Mouse (Mus musculus) brain, adult 10 weeks (tissue): ENCODE results near the gene Rab34. TPM values are rescaled to one million over a fixed set of nuclear protein-coding genes. Genes with fewer than 3 reads are reported as not detected.

ENCODE experiments used
- polyA plus RNA-seq: library from polyadenylated mRNA; stranded (reverse); fragments of 350-450 nt; fragmentation: Illumina TruSeq; extraction: RNeasy Lipid Tissue Mini Kit (QIAGEN cat#74804); gene quantifications from one replicate; pipeline ENCODE4 v1.2.3, GENCODE M21; 2015; ENCODE audit warnings: low read depth, low replicate concordance

Gene Rab34
- polyA plus RNA-seq: 20.4 TPM

DNA sequence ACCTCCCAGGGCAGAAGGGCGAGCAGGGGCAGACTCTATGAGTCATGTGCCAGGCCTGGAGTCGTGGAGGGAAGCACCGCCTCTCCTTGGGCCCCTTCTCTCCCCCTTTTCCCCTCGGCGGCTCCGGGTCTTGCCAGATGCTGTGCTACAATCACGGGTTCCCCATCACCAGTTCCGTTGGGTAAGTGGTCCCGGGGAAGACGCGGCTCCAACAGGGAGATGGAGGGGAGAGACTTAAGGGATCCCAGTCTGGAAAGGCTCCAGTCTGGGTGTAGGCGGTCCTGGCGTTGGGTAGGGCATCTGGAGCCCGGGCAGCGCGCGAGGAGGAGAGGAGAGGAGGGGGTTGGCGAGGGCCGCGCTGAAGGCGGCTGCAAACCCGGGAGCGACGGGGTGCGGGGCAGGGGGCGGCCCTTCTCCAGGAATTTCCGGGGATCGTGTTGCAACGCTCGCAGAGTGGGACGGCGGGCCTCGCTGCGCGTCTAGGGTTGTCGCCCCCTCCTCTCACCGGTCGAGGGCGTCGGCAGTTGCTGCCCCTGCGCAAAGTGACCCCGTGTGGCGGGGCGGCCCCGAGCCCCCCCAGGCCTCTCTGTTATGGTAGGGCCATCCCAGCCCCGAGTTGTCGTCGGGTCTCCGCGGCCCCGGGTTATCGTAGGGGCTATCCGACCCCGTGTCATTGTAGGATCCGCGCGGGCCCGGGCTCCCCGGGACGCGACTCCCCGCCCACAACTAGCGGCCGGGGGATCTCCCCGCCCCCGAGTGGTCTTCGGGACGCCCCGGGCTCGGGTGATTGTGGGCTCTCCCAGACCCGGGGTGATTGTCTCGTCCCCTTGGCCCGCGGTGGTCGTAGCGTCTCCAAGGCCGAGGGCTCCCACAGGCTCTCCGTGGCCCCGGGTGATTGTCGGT, at the start of gene Rab34:
Gene Rab34, plus strand, starts transcription at position 100 of the 903 bp plus-strand sequence.

DNA sequence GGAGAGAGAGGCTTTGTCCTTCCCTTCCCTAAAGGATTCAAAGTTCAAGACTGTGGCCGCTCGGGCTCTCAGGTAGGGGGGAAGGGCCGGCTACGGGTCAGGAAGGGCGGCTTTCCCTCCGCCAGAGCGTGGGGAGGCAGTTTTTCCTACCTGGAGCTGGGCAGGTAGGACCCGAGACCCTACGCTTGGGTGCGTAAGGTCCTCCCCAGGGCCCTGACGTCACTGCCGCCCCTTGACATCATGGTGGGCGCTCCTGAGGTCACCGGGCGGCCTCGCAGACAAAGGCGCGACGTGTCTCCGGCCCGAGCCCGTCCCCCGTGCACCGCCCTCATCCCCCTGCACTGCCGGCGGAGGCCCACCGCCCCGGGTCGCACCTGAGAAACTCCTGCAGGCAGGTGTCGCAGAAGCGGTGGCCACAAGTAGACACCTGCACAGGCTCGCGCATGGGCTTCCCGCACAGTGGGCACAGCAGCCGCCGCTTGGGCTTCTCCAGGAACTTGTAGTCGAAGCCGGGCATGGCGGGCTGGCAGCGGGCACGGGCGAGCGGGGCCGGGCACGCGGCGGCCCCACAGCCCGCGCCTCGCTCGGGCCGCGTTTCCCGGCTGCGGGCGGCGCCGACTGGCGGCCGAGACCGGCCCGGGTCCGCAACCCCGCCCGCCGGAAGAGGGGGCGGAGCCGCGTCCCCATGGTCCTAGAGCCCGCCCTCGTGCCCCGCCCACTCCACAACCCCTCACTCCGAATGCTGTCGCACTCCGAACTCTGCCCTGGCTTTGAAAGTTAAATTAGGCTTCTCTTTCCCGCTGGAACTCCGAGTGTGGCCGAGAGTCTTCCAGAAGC, 23.1 kb upstream of the Rab34 start, which contains the start of gene Traf4:
Gene Traf4, minus strand, starts transcription at position 666 of the 837 bp plus-strand sequence.

DNA sequence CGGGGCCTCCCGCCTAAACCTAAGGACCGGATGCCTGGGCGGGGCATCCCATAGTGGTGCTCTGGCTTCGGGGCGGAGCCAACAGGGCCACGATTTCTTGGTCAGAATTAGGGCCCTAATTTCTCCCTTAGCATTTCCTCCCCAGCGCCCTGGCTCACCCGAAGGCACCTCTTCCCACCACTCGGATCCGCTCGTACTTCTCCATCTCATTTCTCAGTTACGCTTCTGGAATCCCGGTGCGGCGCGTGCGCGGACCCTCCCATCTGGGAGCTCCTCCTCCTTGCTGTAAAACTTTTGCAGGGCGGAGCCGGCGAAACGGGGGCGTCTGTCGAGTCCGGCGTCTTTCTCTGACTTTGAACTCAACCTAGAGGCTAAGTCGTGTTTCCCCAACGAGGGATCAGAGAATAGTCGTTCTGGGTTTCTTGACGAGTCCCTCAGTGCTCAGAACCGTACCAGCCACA, 11.8 kb upstream of the Rab34 start, which contains the start of the genes Nek8 and Tlcd1:
Gene Nek8, minus strand, starts transcription at position 274 of the 461 bp plus-strand sequence.
Gene Tlcd1, plus strand, starts transcription at position 310 of the 461 bp plus-strand sequence.

DNA sequence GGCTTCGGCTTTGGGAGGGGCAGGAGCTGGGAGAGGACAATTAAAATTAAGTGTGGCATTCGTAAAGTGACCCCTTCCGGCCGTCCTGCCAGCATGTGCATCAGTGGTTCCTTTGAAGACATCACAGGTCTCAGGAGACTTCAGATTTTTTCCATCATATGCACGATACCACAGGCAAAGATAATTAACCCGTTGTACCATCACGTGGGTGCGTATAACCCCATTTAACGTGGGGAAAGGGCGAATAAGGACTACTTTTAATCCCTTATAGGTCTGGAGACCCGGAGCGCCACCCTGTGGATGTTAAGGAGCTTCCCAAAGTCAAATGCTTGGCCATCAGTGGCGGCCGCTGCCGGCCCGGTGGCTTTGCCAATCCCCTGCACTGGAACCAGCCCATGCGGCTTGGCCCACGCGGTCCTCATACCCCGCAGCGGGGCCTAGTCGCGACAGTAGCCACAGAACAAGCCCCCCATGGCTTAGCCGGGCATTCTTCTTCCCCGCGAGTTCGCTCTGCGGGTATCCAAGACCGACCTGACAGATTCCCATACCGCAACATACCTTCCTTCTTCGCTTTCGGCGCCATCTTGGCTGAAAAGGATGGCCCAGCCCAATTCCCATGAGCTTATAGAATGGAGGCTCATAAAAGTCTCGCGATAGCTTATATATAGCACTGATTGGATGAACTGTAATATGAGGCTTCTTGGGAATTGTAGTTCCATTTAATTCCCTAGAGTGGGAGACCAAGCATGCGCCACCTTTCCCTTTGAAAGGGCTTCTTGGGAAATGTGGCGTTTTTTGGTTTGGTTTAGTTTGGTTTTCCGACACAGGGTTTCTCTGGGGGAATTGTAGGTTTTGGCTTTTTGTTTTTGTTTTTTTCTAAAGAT, 5.0 kb upstream of the Rab34 start, which contains the start of gene Rpl23a:
Gene Rpl23a, minus strand, starts transcription at position 624 of the 884 bp plus-strand sequence.

DNA sequence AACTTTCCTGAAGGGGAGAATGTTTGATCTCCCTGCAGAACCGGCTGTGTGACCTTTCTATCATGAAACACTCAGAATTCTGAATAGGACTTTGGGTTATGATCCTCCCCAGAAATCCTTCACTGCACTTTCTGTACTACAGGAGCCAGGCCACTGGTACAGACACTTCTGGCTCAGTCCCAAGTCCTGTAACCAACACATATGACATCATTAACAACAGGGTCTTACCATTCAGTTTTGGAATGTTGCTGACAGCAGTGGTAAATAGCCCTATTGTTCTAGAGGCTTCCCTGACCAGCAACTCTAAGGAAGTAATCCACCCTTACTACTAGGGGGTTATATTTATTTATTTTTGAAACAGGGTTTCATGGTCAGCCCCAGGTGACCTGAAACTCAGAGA, 4.9 kb downstream of the Rab34 start, which contains the start of gene Proca1:
Gene Proca1, plus strand, starts transcription at position 280 of the 400 bp plus-strand sequence.

Other genes with a start within 250 kb of the Rab34 start
- 33.7 TPM for gene Phf12, start 205.7 kb upstream of the Rab34 start, polyA plus RNA-seq
- 9.1 TPM for gene Dhrs13, start 156.2 kb upstream of the Rab34 start, polyA plus RNA-seq
- gene Flot2, start 150.5 kb upstream of the Rab34 start, polyA plus RNA-seq: 96.3 TPM
- gene Eral1, start 108.0 kb upstream of the Rab34 start, polyA plus RNA-seq: 19.6 TPM
- gene Fam222b, start 93.8 kb upstream of the Rab34 start, polyA plus RNA-seq: 20.0 TPM
- gene Traf4, start 22.8 kb upstream of the Rab34 start, polyA plus RNA-seq: 8.2 TPM
- gene Nek8, start 11.8 kb upstream of the Rab34 start, polyA plus RNA-seq: 3.7 TPM
- 46.4 TPM for gene Tlcd1, start 11.7 kb upstream of the Rab34 start, polyA plus RNA-seq
- gene Rpl23a, start 4.8 kb upstream of the Rab34 start, polyA plus RNA-seq: 1,303 TPM
- 5.9 TPM for gene Proca1, start 5.0 kb downstream of the Rab34 start, polyA plus RNA-seq
- 105 TPM for gene Sdf2, start 57.3 kb downstream of the Rab34 start, polyA plus RNA-seq
- 54.7 TPM for gene Supt6, start 57.6 kb downstream of the Rab34 start, polyA plus RNA-seq
- 99.7 TPM for gene 2610507B11Rik, start 73.3 kb downstream of the Rab34 start, polyA plus RNA-seq
- gene BC030499, start 102.4 kb downstream of the Rab34 start, polyA plus RNA-seq: 15.8 TPM
- gene Spag5, start 113.1 kb downstream of the Rab34 start, polyA plus RNA-seq: 8.5 TPM
- gene Aldoc, start 134.5 kb downstream of the Rab34 start, polyA plus RNA-seq: 1,477 TPM
- gene Pigs, start 140.0 kb downstream of the Rab34 start, polyA plus RNA-seq: 43.4 TPM
- gene Unc119, start 155.1 kb downstream of the Rab34 start, polyA plus RNA-seq: 49.8 TPM
- gene Foxn1, start 198.1 kb downstream of the Rab34 start, polyA plus RNA-seq: not detected
- gene Slc13a2, start 233.8 kb downstream of the Rab34 start, polyA plus RNA-seq: not detected